Mouse (Mus musculus): ENCODE data around the gene Eif5a. TPM values are rescaled to one million over a fixed set of nuclear protein-coding genes. Genes with fewer than 3 reads are reported as not detected.
"Not testable (repeated sequence)": the region's sequence is repeated elsewhere in the genome, so short reads cannot be mapped to it uniquely, and the experiment has no call there.

Eif5a gene
- 255 to 299 TPM (median 276 TPM) in 3 replicates for total RNA-seq (2017)

- peak; percentile 85 for ATAC-seq (replicated peaks; ENCODE audit: insufficient number of reproducible peaks, low FRiP score, low TSS enrichment, poor library complexity, severe bottlenecking)
Observed at GRCm38 (mm10) chr11:69921114-69922011, at the start of gene Eif5a. Gene Eif5a, minus strand, starts transcription at chr11:69921958.

GRCm38 (mm10) chr11:69970775-69971174 is 49.0 kb upstream of the Eif5a start:
- ATAC-seq (replicated peaks; ENCODE audit: insufficient number of reproducible peaks, low FRiP score, low TSS enrichment, poor library complexity, severe bottlenecking): no peak

- ATAC-seq (replicated peaks; ENCODE audit: insufficient number of reproducible peaks, low FRiP score, low TSS enrichment, poor library complexity, severe bottlenecking): no peak
Observed at GRCm38 (mm10) chr11:69970222-69970621, 48.5 kb upstream of the Eif5a start.

- ATAC-seq (replicated peaks; ENCODE audit: insufficient number of reproducible peaks, low FRiP score, low TSS enrichment, poor library complexity, severe bottlenecking): no peak
Observed at GRCm38 (mm10) chr11:69968793-69969192, 47.0 kb upstream of the Eif5a start.

GRCm38 (mm10) chr11:69966860-69967517 is 45.2 kb upstream of the Eif5a start:
- no peak for ATAC-seq (replicated peaks; ENCODE audit: insufficient number of reproducible peaks, low FRiP score, low TSS enrichment, poor library complexity, severe bottlenecking)

- ATAC-seq (replicated peaks; ENCODE audit: insufficient number of reproducible peaks, low FRiP score, low TSS enrichment, poor library complexity, severe bottlenecking): no peak
Observed at GRCm38 (mm10) chr11:69966006-69966859, 44.5 kb upstream of the Eif5a start.

GRCm38 (mm10) chr11:69965271-69966005 is 43.7 kb upstream of the Eif5a start:
- no peak for ATAC-seq (replicated peaks; ENCODE audit: insufficient number of reproducible peaks, low FRiP score, low TSS enrichment, poor library complexity, severe bottlenecking)

GRCm38 (mm10) chr11:69964650-69965270 is 43.0 kb upstream of the Eif5a start, which contains the start of gene Cldn7:
Gene Cldn7, plus strand, starts transcription at chr11:69964779.
- no peak for ATAC-seq (replicated peaks; ENCODE audit: insufficient number of reproducible peaks, low FRiP score, low TSS enrichment, poor library complexity, severe bottlenecking)

GRCm38 (mm10) chr11:69961841-69962240 is 40.1 kb upstream of the Eif5a start:
- 0 out of 2 replicates have a peak, but pooled peaks have one; percentile 14 for ATAC-seq (replicated peaks; ENCODE audit: insufficient number of reproducible peaks, low FRiP score, low TSS enrichment, poor library complexity, severe bottlenecking)

- ATAC-seq (replicated peaks; ENCODE audit: insufficient number of reproducible peaks, low FRiP score, low TSS enrichment, poor library complexity, severe bottlenecking): no peak
Observed at GRCm38 (mm10) chr11:69960616-69961015, 38.9 kb upstream of the Eif5a start.

- no peak for ATAC-seq (replicated peaks; ENCODE audit: insufficient number of reproducible peaks, low FRiP score, low TSS enrichment, poor library complexity, severe bottlenecking)
Observed at GRCm38 (mm10) chr11:69956218-69956617, 34.5 kb upstream of the Eif5a start.

GRCm38 (mm10) chr11:69955618-69956017 is 33.9 kb upstream of the Eif5a start:
- not testable (repeated sequence) for ATAC-seq (replicated peaks; ENCODE audit: insufficient number of reproducible peaks, low FRiP score, low TSS enrichment, poor library complexity, severe bottlenecking)

GRCm38 (mm10) chr11:69953267-69953915 is 31.6 kb upstream of the Eif5a start:
- ATAC-seq (replicated peaks; ENCODE audit: insufficient number of reproducible peaks, low FRiP score, low TSS enrichment, poor library complexity, severe bottlenecking): no peak

GRCm38 (mm10) chr11:69952274-69952673 is 30.5 kb upstream of the Eif5a start:
- ATAC-seq (replicated peaks; ENCODE audit: insufficient number of reproducible peaks, low FRiP score, low TSS enrichment, poor library complexity, severe bottlenecking): no peak

- ATAC-seq (replicated peaks; ENCODE audit: insufficient number of reproducible peaks, low FRiP score, low TSS enrichment, poor library complexity, severe bottlenecking): no peak
Observed at GRCm38 (mm10) chr11:69950807-69951459, 29.2 kb upstream of the Eif5a start.

GRCm38 (mm10) chr11:69948763-69949150 is 27.0 kb upstream of the Eif5a start:
- ATAC-seq (replicated peaks; ENCODE audit: insufficient number of reproducible peaks, low FRiP score, low TSS enrichment, poor library complexity, severe bottlenecking): peak; percentile 80
